Mouse (Mus musculus): Measurements from ENCODE around the gene Dtx1. TPM values are rescaled to one million over a fixed set of nuclear protein-coding genes. Genes with fewer than 3 reads are reported as not detected.

Gene Dtx1
- polyA plus RNA-seq, 1 experiment from 2014 or later = 3.8 TPM

DNA sequence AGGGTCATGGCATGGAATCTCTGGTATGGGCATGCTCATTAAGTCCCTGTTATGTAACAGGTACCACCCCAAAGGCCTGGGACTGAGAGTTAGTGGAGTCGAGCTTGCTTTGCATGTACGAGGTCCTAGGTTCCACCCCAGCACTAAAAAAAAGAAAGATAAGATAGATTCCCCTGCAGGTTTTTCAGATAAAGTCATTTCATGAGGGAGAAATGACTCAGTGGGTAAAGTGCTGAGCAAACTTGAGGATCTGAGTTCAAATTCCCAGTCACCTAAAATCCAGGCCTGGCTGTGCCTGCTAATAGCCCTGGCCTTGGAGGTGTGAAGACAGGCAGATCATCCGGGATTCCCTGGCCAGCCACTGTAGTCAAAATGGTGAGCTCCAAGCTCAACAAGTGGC is 39.9 kb downstream of the Dtx1 start:
- Histone ChIP-seq H3K9me3 (no peaks in the 10 kb centered on the region), H3K4me1 (0 out of 2 replicates have a peak, but pooled peaks cover 6% of the 10 kb centered on the region), H3K27me3 (0 out of 2 replicates have a peak, but pooled peaks cover 3% of the 10 kb centered on the region), H3K36me3 (no peaks in the 10 kb centered on the region), H3K27ac (no peak overlapping the region), H3K4me2 (no peak overlapping the region), H3K4me3 (no peak overlapping the region), H3K9ac (no peak overlapping the region)
- 63% methylated on average over 3 of the region's 3 CpGs for WGBS
- no peak for ATAC-seq (ENCODE audit: borderline replicate concordance, extremely low read depth, low FRiP score, low TSS enrichment)

- 84% methylated on average over 7 of the region's 7 CpGs for WGBS
- Histone ChIP-seq H3K4me1 (0 out of 2 replicates have a peak, but pooled peaks cover 6% of the 10 kb centered on the region), H3K9ac (no peak overlapping the region), H3K27ac (no peak overlapping the region), H3K27me3 (0 out of 2 replicates have a peak, but pooled peaks cover 6% of the 10 kb centered on the region), H3K4me2 (no peak overlapping the region), H3K36me3 (no peaks in the 10 kb centered on the region), H3K9me3 (no peaks in the 10 kb centered on the region), H3K4me3 (no peak overlapping the region)
- ATAC-seq (ENCODE audit: borderline replicate concordance, extremely low read depth, low FRiP score, low TSS enrichment) = no peak
Measured at GRCm38 (mm10) chr5:120670132-120670531, 41.6 kb downstream of the Dtx1 start.

GRCm38 (mm10) chr5:120668761-120669160 is 43.0 kb downstream of the Dtx1 start:
- H3K27ac ChIP-seq = no peak overlapping the region
- H3K9me3 ChIP-seq = no peaks in the 10 kb centered on the region
- H3K27me3 ChIP-seq = 0 out of 2 replicates have a peak, but pooled peaks cover 3% of the 10 kb centered on the region
- no peak for ATAC-seq (ENCODE audit: borderline replicate concordance, extremely low read depth, low FRiP score, low TSS enrichment)
- no peaks in the 10 kb centered on the region for H3K36me3 ChIP-seq
- WGBS = 62% methylated on average over 7 of the region's 7 CpGs
- H3K9ac ChIP-seq = no peak overlapping the region
- no peaks in the 10 kb centered on the region for H3K4me1 ChIP-seq
- no peak overlapping the region for H3K4me3 ChIP-seq
- H3K4me2 ChIP-seq = no peak overlapping the region

- no peak overlapping the region for H3K9ac ChIP-seq
- H3K36me3 ChIP-seq = no peaks in the 10 kb centered on the region
- H3K4me1 ChIP-seq = no peaks in the 10 kb centered on the region
- no peak for ATAC-seq (ENCODE audit: borderline replicate concordance, extremely low read depth, low FRiP score, low TSS enrichment)
- H3K27me3 ChIP-seq = 0 out of 2 replicates have a peak, but pooled peaks cover 8% of the 10 kb centered on the region
- no peaks in the 10 kb centered on the region for H3K9me3 ChIP-seq
- no peak overlapping the region for H3K4me3 ChIP-seq
- 64% methylated on average over 2 of the region's 2 CpGs for WGBS
- H3K4me2 ChIP-seq = no peak overlapping the region
- no peak overlapping the region for H3K27ac ChIP-seq
Measured at GRCm38 (mm10) chr5:120664888-120665287, 46.8 kb downstream of the Dtx1 start.

DNA sequence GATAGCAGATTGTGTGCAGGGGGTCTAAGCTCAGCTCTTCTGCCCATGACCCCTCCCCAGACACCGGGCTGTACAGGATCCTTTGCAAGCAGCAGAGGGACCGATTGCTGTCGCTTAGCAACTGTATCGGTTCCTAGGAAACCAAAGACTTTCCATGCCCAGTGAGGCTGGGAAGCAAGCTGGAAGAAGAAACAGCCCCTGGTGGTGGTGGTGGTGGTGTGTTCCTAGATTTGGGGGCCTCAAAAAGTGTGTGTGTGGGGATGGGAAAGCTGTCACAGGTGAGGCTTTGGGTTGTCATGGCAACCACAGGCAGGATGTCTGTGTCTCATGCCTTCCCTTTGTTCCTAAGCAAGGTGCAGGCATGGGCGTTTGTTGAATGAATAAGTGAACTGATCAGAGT is 50.9 kb downstream of the Dtx1 start:
- Histone ChIP-seq H3K27me3 (peaks cover 5% of the 10 kb centered on the region; the same call in 1 of the 2 replicates), H3K9ac (no peak overlapping the region), H3K9me3 (no peaks in the 10 kb centered on the region), H3K4me2 (no peak overlapping the region), H3K4me3 (no peak overlapping the region), H3K36me3 (no peaks in the 10 kb centered on the region), H3K27ac (no peak overlapping the region), H3K4me1 (no peaks in the 10 kb centered on the region)
- ATAC-seq (ENCODE audit: borderline replicate concordance, extremely low read depth, low FRiP score, low TSS enrichment) = no peak
- 32% methylated on average over 5 of the region's 5 CpGs for WGBS

DNA sequence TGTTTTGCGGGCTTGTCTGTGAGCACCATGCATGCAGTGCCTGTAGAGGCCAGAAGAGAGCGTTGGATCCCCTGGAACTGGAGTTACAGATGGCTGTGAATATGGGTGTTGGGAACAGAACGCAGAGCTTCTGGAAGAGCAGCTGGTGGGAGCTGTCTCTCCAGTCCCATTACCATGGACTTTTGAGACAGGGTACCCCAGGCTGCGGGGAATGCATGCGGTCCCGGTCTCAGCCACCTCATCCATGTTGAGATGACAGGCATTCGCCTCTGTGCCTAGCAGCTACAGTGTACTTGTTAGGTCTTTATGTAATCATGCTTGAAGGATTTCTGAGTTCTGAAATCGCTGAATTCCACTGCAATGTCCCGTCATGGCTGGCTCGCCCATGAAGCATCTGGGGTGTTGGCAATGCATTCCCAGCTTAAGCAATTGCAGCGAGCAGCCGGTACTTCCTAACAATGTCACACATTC is 55.4 kb downstream of the Dtx1 start:
- peaks cover 3% of the 10 kb centered on the region for H3K27me3 ChIP-seq
- H3K4me3 ChIP-seq = no peak overlapping the region
- H3K4me1 ChIP-seq = no peaks in the 10 kb centered on the region
- 0 out of 2 replicates have a peak, but pooled peaks have one; percentile 43 for ATAC-seq (ENCODE audit: borderline replicate concordance, extremely low read depth, low FRiP score, low TSS enrichment)
- 60% methylated on average over 12 of the region's 12 CpGs for WGBS
- H3K27ac ChIP-seq = no peak overlapping the region
- no peaks in the 10 kb centered on the region for H3K36me3 ChIP-seq
- no peaks in the 10 kb centered on the region for H3K9me3 ChIP-seq
- no peak overlapping the region for H3K9ac ChIP-seq
- no peak overlapping the region for H3K4me2 ChIP-seq

DNA sequence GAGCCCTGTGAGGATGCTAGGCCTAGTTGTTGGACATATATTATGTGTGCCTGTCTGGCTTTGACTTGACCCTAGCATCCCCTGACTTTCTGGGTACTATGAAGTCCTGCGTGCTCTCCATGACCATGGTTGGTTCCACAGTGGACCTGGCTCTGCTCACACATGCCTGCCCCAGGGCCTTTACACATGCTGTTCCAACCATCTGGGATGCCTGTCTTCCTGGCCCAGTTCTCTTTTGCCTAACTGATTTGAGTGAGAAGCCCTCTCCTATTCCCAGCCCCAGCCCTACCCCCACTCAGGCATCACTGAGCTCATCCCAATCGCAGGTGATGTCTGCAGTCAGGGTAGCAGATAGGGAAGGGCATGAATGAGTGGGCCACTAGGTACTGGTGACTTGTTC is 57.9 kb downstream of the Dtx1 start:
- no peaks in the 10 kb centered on the region for H3K9me3 ChIP-seq
- H3K4me1 ChIP-seq = peaks cover 8% of the 10 kb centered on the region
- peaks cover 28% of the 10 kb centered on the region for H3K27me3 ChIP-seq
- H3K9ac ChIP-seq = no peak overlapping the region
- no peak overlapping the region for H3K4me2 ChIP-seq
- ATAC-seq (ENCODE audit: borderline replicate concordance, extremely low read depth, low FRiP score, low TSS enrichment) = no peak
- H3K27ac ChIP-seq = no peak overlapping the region
- no peaks in the 10 kb centered on the region for H3K36me3 ChIP-seq
- H3K4me3 ChIP-seq = no peak overlapping the region
- WGBS = 91% methylated on average over 2 of the region's 2 CpGs

GRCm38 (mm10) chr5:120652915-120653701 is 58.6 kb downstream of the Dtx1 start:
- WGBS = 74% methylated on average over 28 of the region's 28 CpGs
- H3K27ac ChIP-seq = no peak overlapping the region
- no peak overlapping the region for H3K4me3 ChIP-seq
- H3K4me1 ChIP-seq = peaks cover 15% of the 10 kb centered on the region
- ATAC-seq (ENCODE audit: borderline replicate concordance, extremely low read depth, low FRiP score, low TSS enrichment) = no peak
- H3K27me3 ChIP-seq = peaks cover 35% of the 10 kb centered on the region
- no peak overlapping the region for H3K9ac ChIP-seq
- H3K9me3 ChIP-seq = no peaks in the 10 kb centered on the region
- H3K36me3 ChIP-seq = no peaks in the 10 kb centered on the region
- no peak overlapping the region for H3K4me2 ChIP-seq

- no peak overlapping the region for H3K9ac ChIP-seq
- H3K9me3 ChIP-seq = no peaks in the 10 kb centered on the region
- peaks cover 15% of the 10 kb centered on the region for H3K4me1 ChIP-seq
- ATAC-seq (ENCODE audit: borderline replicate concordance, extremely low read depth, low FRiP score, low TSS enrichment) = no peak
- peaks cover 41% of the 10 kb centered on the region for H3K27me3 ChIP-seq
- 27% methylated on average over 5 of the region's 5 CpGs for WGBS
- H3K4me2 ChIP-seq = no peak overlapping the region
- H3K36me3 ChIP-seq = no peaks in the 10 kb centered on the region
- H3K4me3 ChIP-seq = no peak overlapping the region
- no peak overlapping the region for H3K27ac ChIP-seq
Measured at GRCm38 (mm10) chr5:120651230-120651629, 60.5 kb downstream of the Dtx1 start.

DNA sequence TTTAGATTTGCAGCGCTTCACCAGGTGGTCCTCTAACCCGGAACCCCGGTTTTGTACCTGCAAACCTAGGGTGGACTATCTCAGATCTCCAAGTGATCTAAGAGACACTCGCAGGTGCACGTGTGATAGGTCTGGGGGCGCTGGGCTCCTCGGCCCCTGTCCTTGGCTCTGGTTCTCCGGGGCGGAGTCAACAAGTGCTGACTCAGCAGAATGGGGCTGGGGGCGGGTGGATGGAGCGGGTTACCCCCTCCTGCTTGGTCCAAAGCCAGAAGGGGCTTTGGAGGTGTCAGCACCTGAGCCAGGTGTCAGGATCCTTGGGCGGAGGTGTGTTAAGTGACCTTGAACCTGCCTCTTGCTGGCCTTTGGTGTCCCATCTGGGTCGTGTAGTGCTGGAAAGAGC is 61.8 kb downstream of the Dtx1 start:
- no peak for ATAC-seq (ENCODE audit: borderline replicate concordance, extremely low read depth, low FRiP score, low TSS enrichment)
- H3K36me3 ChIP-seq = no peaks in the 10 kb centered on the region
- H3K27ac ChIP-seq = no peak overlapping the region
- no peak overlapping the region for H3K4me2 ChIP-seq
- H3K4me1 ChIP-seq = peaks cover 15% of the 10 kb centered on the region
- no peak overlapping the region for H3K9ac ChIP-seq
- WGBS = 15% methylated on average over 13 of the region's 13 CpGs
- H3K9me3 ChIP-seq = no peaks in the 10 kb centered on the region
- no peak overlapping the region for H3K4me3 ChIP-seq
- H3K27me3 ChIP-seq = peaks cover 41% of the 10 kb centered on the region

- peak; percentile 37; the same call in 1 of the 2 replicates for ATAC-seq (ENCODE audit: borderline replicate concordance, extremely low read depth, low FRiP score, low TSS enrichment)
Measured at GRCm38 (mm10) chr5:120649374-120649933, 62.3 kb downstream of the Dtx1 start.

More at GRCm38 (mm10) chr5:120649374-120649933, 62.3 kb downstream of the Dtx1 start:
- WGBS = 5% methylated on average over 21 of the region's 21 CpGs
- Histone ChIP-seq H3K4me2 (peak overlapping the region; percentile 57), H3K4me1 (peaks cover 15% of the 10 kb centered on the region), H3K36me3 (no peaks in the 10 kb centered on the region), H3K9me3 (no peaks in the 10 kb centered on the region), H3K27me3 (peaks cover 41% of the 10 kb centered on the region), H3K27ac (no peak overlapping the region), H3K4me3 (peak overlapping the region; percentile 24), H3K9ac (no peak overlapping the region)
